Mouse (Mus musculus) embryonic fibroblast, embryonic 13.5 days (primary cell): Measurements from ENCODE around the gene Zkscan6.

Source experiments
- CTCF ChIP-seq: IDR thresholded peaks from 2 replicates; pipeline ENCODE4 v1.5.1; 2011; ENCODE audit warnings: mild to moderate bottlenecking, control low read depth, low read length, moderate library complexity, borderline replicate concordance; ENCODE audit not compliant: insufficient read depth
- POLR2A ChIP-seq: IDR thresholded peaks from 2 replicates; pipeline ENCODE4 v1.6.1; 2011; ENCODE audit warnings: low read depth, mild to moderate bottlenecking, control low read depth, low read length, moderate library complexity

DNA sequence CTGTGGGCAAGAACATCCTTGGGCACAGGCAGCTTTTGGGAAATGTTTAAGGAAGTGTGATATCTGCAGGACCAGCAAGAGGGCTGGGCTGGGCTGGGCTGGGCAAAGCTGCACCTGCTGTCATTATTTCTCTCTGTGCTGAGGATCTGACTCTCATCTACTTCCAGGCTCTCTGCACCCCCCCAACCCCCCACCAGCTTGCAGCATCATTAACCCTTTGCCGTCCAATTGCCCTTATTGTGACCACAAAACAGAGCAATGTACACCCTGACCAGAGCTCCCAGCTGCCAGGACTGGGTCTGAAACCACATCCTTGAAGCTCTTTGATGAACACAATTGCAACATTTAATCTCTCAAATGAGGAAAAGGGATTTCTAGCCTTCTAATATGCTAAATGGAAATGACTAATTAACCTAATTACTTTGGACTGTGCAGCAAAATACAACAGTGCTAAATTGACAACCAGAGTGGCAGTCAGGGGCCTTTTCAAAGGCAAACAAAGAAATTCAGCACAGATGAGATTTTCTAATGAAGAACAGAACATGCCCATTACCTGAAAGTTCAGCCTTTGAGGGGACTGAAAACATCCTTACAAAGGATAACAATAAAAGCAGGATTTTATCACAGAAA, 70.3 kb downstream of the Zkscan6 start:
- TF ChIP-seq CTCF (no peak), POLR2A (no peak)
